Comparison of ENCODE assay signal across 10 mouse cellular contexts in the genomic region with DNA sequence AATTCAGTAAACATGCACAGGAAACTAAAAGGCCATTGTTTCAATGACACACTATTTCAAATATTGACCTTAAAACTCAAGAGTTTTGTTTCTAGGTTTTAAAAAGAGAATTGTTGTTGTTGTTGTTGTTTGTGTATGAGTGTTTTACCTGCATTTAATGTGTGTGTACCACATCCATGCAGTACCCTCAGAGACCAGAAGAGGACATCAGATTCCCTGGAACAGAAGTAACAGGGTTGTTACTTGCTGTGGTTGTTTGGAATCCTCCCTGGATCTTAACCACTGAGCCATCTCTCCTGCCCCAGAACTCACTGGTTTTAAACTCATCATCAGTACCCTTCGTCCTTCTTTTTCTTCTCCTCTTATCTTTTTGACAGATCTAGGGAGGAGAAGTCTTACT.
DNase-seq lines count a peak whose midpoint lies in the region; ATAC-seq and TF ChIP-seq lines count a peak whose summit lies in the region.
"Had no signal": no experiment of that assay in that cellular context is flagged by ENCODE, and none has a peak within 500 bp of the region (broad histone marks: within the 10 kb centered on the region; RNA-seq: fewer than 3 reads in every experiment).

No protein-coding gene starts in this region.

- no peak for TF ChIP-seq POLR2A in kidney, adult 2 months (IDR thresholded peaks at IDR 0.05; ENCODE audit: low read depth, low read length)

- H3K4me1 ChIP-seq in kidney, adult 2 months (ENCODE audit: control insufficient read depth, insufficient read depth, low read length) = no peaks in the 10 kb centered on the region
- H3K4me1 ChIP-seq in kidney, embryonic 14.5 days (ENCODE audit: control insufficient read depth, insufficient read depth, low read length) = no peaks in the 10 kb centered on the region
- no peaks in the 10 kb centered on the region for H3K4me1 ChIP-seq in midbrain, embryonic 14.5 days (ENCODE audit: control insufficient read depth, insufficient read depth, low read length)
- no peaks in the 10 kb centered on the region for H3K4me1 ChIP-seq in midbrain, embryonic 16.5 days (ENCODE audit: control insufficient read depth, insufficient read depth, low read length)
- H3K4me1 ChIP-seq: heart, embryonic 13.5 days; liver, embryonic 15.5 days had no signal

- H3K27me3 ChIP-seq in kidney, adult 2 months (replicated peaks; ENCODE audit: control insufficient read depth, insufficient read depth, low read length) = no peaks in the 10 kb centered on the region
- H3K27me3 ChIP-seq in kidney, embryonic 14.5 days (ENCODE audit: control insufficient read depth, insufficient read depth, low read length) = no peaks in the 10 kb centered on the region
- no peaks in the 10 kb centered on the region for H3K27me3 ChIP-seq in midbrain, embryonic 14.5 days (ENCODE audit: control insufficient read depth, insufficient read depth, low read length)
- H3K27me3 ChIP-seq in midbrain, embryonic 16.5 days (ENCODE audit: control insufficient read depth, insufficient read depth, low read depth, low read length) = no peaks in the 10 kb centered on the region
- H3K27me3 ChIP-seq: heart, embryonic 13.5 days had no signal

- no peak overlapping the region for H3K9ac ChIP-seq in kidney, embryonic 14.5 days (ENCODE audit: low read depth, low read length)
- H3K9ac ChIP-seq in midbrain, embryonic 14.5 days (replicated peaks; ENCODE audit: low read length) = no peak overlapping the region
- no peak overlapping the region for H3K9ac ChIP-seq in midbrain, embryonic 16.5 days (ENCODE audit: low read depth, low read length)
- H3K9ac ChIP-seq: heart, embryonic 13.5 days; liver, embryonic 15.5 days had no signal

- no peaks in the 10 kb centered on the region for H3K36me3 ChIP-seq in kidney, adult 2 months (ENCODE audit: control insufficient read depth, insufficient read depth, low read length)
- no peaks in the 10 kb centered on the region for H3K36me3 ChIP-seq in kidney, embryonic 14.5 days (ENCODE audit: control insufficient read depth, insufficient read depth, low read length)
- no peaks in the 10 kb centered on the region for H3K36me3 ChIP-seq in midbrain, embryonic 14.5 days (ENCODE audit: control insufficient read depth, insufficient read depth, low read length)
- no peaks in the 10 kb centered on the region for H3K36me3 ChIP-seq in midbrain, embryonic 16.5 days (ENCODE audit: control insufficient read depth, insufficient read depth, low read length)
- H3K36me3 ChIP-seq: heart, embryonic 13.5 days; liver, embryonic 15.5 days had no signal

- no peak for ATAC-seq in kidney, embryonic 14.5 days (ENCODE audit: low FRiP score, low TSS enrichment)
- ATAC-seq in midbrain, embryonic 14.5 days (ENCODE audit: low FRiP score, low TSS enrichment) = no peak
- ATAC-seq in midbrain, embryonic 16.5 days = no peak
- ATAC-seq: activated CD4-positive, CD25-positive, alpha-beta regulatory T cell, adult 4 months had no signal

- 0 out of 2 replicates have a peak, but pooled peaks have one; percentile 21 for TF ChIP-seq CTCF in kidney, adult 2 months (conservative IDR thresholded peaks at IDR 0.05; ENCODE audit: insufficient read depth, insufficient read length, low read depth, low read length)

- H3K4me2 ChIP-seq in kidney, embryonic 14.5 days (replicated peaks; ENCODE audit: low read depth, low read length) = no peak overlapping the region
- H3K4me2 ChIP-seq in midbrain, embryonic 14.5 days (ENCODE audit: low read length) = no peak overlapping the region
- no peak overlapping the region for H3K4me2 ChIP-seq in midbrain, embryonic 16.5 days (ENCODE audit: low read length)
- H3K4me2 ChIP-seq: heart, embryonic 13.5 days; liver, embryonic 15.5 days had no signal

- H3K27ac ChIP-seq in kidney, adult 2 months (ENCODE audit: insufficient read depth, low read depth, low read length) = no peak overlapping the region
- H3K27ac ChIP-seq in kidney, embryonic 14.5 days (ENCODE audit: low read depth, low read length) = no peak overlapping the region
- H3K27ac ChIP-seq in midbrain, embryonic 14.5 days (replicated peaks; ENCODE audit: low read depth, low read length) = no peak overlapping the region
- H3K27ac ChIP-seq in midbrain, embryonic 16.5 days (ENCODE audit: low read length) = no peak overlapping the region
- H3K27ac ChIP-seq: heart, embryonic 13.5 days; liver, embryonic 15.5 days had no signal

- no peak overlapping the region for H3K4me3 ChIP-seq in kidney, adult 2 months (ENCODE audit: insufficient read depth, low read depth, low read length)
- no peak overlapping the region for H3K4me3 ChIP-seq in kidney, embryonic 14.5 days (ENCODE audit: low read length)
- no peak overlapping the region for H3K4me3 ChIP-seq in midbrain, embryonic 14.5 days (replicated peaks; ENCODE audit: low read depth, low read length)
- H3K4me3 ChIP-seq in midbrain, embryonic 16.5 days (ENCODE audit: low read depth, low read length) = no peak overlapping the region
- H3K4me3 ChIP-seq: heart, embryonic 13.5 days; liver, embryonic 15.5 days had no signal

- intact Hi-C loops in heart, postnatal 36 days (cut with DNase I) = loop anchor here (10.0 kb wide), 2 partner anchors 152 to 202 kb away; no protein-coding TSS in a partner anchor

- H3K9me3 ChIP-seq in kidney, embryonic 14.5 days (ENCODE audit: control insufficient read depth, low read length) = no peaks in the 10 kb centered on the region
- no peaks in the 10 kb centered on the region for H3K9me3 ChIP-seq in midbrain, embryonic 14.5 days (ENCODE audit: control insufficient read depth, low read length)
- H3K9me3 ChIP-seq in midbrain, embryonic 16.5 days (replicated peaks; ENCODE audit: control insufficient read depth, low read length, poor library complexity, severe bottlenecking) = no peaks in the 10 kb centered on the region
- H3K9me3 ChIP-seq: heart, embryonic 13.5 days; liver, embryonic 15.5 days had no signal

- peak; percentile 12 for DNase-seq in kidney, adult 2 months
- DNase-seq in midbrain, embryonic 14.5 days = peak; percentile 53
- DNase-seq in brain, adult 2 months (ENCODE audit: low read depth, low spot score) = peak; percentile 23
- DNase-seq in retina, embryonic 14.5 days (ENCODE audit: low spot score) = peak; percentile 65
- no peak for DNase-seq in heart, postnatal 36 days

- WGBS in kidney, adult 2 months = 66% methylated on average over 1 of the region's 1 CpGs
- WGBS in kidney, embryonic 14.5 days = 40% methylated on average over 1 of the region's 1 CpGs
- WGBS in midbrain, embryonic 14.5 days = 57% methylated on average over 1 of the region's 1 CpGs
- 29% methylated on average over 1 of the region's 1 CpGs for WGBS in midbrain, embryonic 16.5 days

Comparison
In these comparisons a context has a peak if more than half of its experiments do, and no peak if none do; other contexts are left out.
1. DNase-seq: peak in kidney, adult 2 months (single experiment), midbrain, embryonic 14.5 days (single experiment), brain, adult 2 months (single experiment) and retina, embryonic 14.5 days (single experiment); none in heart, postnatal 36 days (0 of 2).